Mouse (Mus musculus) bone marrow, adult 2 months (tissue): ENCODE data around the gene Klhl22.

Source experiments
- CTCF ChIP-seq: fragments of 200-500 bp; IDR thresholded peaks from 2 replicates; pipeline ENCODE4 v1.5.1; 2011; ENCODE audit warnings: low read length, control low read depth; ENCODE audit not compliant: control insufficient read depth, insufficient read depth
- POLR2A ChIP-seq: fragments of 200-500 bp; IDR thresholded peaks from 2 replicates; pipeline ENCODE4 v1.6.1; 2011; ENCODE audit warnings: low read depth, mild to moderate bottlenecking, control low read depth, low read length, borderline replicate concordance; ENCODE audit not compliant: control insufficient read depth

- TF ChIP-seq CTCF (no peak), POLR2A (no peak)
These were observed 33.3 kb downstream of the Klhl22 start for GRCm38 (mm10) chr16:17792728-17793127.
